Mouse (Mus musculus) NIH3T3 (cell line): ENCODE results near the gene Atp9a.
A peak's percentile ranks its signal among the peaks of the same experiment; 100 is the strongest.

Experiments used
- DNase-seq: peaks from one replicate; pipeline ENCODE4 v3.0.0-alpha.2; 2012; ENCODE audit warnings: low read depth

Gene Atp9a

GRCm38 (mm10) chr2:168681531-168681930, 60.7 kb downstream of the Atp9a start:
- no peak for DNase-seq

GRCm38 (mm10) chr2:168679381-168680199, 62.6 kb downstream of the Atp9a start:
- DNase-seq, result no peak

GRCm38 (mm10) chr2:168678662-168679294, 63.4 kb downstream of the Atp9a start:
- no peak for DNase-seq

GRCm38 (mm10) chr2:168677650-168678049, 64.6 kb downstream of the Atp9a start:
- DNase-seq, result no peak

DNA sequence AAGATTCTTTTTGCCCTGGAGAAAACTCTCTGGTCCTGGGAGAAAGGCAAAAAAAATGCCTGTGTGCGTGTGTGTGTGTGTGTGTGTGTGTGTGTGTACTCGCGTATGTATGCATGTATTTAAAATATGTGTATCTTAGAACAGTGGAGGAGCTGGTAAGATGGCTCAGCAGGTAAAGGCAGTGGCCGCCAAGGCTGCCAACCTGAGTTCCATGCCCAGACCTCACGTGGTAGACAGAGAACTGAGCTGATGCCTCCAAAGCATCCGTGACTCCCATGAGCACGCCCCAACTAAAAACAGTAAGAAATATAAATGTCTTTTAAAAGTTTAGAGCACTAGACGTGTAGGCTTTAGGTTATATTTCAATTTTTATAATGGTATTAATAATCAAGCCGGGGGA, 70.5 kb downstream of the Atp9a start:
- no peak for DNase-seq

DNA sequence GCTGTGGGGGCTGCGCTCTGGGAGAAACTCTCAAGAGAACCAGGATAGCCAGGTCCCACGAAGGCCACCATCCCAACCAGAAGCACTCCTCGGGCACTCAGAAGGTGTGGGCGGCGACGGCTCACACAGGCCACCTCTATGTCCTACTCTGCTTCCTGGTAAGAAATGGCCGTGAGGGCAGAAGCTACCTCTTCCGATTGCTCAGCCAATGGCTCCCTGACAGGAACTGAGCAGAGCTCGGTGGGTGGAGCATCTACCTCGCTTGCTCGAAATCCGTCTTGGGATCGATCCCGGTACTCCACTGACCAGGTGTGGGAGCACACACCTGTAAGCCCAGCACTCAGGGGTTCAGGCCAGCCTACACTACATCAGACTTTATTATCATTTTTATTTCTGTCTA, 72.0 kb downstream of the Atp9a start:
- DNase-seq, result no peak

DNA sequence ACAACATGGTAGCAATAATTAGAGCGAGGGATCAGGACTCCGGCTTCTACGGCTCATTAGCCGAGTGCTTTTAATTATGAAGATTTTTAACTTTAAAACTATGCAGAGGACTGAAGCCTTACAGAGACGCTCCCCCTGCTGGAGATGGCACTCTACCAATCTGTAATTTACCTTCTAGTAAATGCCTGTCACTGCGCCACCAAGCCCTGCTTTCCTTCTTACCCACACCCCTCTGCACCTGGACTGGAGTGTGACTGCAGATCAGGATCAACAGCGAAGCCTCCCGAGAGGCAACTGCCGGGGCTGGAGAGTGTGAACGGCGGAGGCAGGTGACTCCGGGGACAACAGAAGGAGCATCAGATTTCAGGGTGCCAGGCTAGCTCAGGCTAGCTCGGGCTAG, 72.4 kb downstream of the Atp9a start:
- peak; percentile 13 for DNase-seq

- no peak for DNase-seq
Observed at GRCm38 (mm10) chr2:168667745-168668144, 74.5 kb downstream of the Atp9a start.

DNA sequence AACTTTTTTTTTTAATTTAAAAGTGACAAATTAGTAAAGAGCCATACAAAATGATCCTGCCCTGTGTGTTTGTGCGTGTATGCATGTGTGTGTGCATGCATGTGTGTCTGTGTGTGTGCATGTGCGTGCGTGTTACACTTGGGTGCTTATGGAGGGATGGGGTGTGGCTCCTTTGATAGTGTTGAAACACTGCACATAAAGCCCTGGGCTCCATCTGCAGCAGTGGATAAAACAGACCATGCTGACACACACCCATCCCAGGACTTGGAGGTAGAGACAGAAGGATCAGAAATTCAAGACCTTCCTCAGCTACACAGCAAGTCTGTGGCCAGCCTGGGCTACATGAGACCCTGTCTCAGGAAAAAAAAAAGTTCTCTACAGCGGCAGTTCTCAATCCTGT, 76.5 kb downstream of the Atp9a start:
- no peak for DNase-seq

DNA sequence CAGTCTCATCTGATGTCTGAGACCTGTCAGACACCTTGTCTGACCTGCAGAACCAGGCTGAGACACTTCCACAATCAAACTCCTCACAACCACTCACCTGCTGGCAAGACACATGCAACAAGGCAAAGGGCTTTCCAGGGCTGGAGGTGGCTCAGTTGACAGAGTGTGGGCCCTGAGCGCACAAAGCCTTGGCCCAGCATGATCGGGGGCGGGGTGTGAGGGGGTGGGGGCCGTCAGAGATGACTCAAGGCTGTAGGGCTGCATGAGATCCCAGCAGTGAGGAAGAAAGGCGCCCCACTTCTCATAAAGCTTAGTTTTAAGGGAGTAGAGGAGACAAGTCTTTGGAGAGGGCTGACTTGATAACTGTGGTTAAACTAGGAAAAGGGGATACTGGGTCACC, 78.5 kb downstream of the Atp9a start:
- no peak for DNase-seq

- no peak for DNase-seq
Observed at GRCm38 (mm10) chr2:168663216-168663615, 79.0 kb downstream of the Atp9a start.

GRCm38 (mm10) chr2:168661802-168662201, 80.4 kb downstream of the Atp9a start:
- no peak for DNase-seq

GRCm38 (mm10) chr2:168660344-168660743, 81.9 kb downstream of the Atp9a start:
- peak; percentile 14 for DNase-seq

DNA sequence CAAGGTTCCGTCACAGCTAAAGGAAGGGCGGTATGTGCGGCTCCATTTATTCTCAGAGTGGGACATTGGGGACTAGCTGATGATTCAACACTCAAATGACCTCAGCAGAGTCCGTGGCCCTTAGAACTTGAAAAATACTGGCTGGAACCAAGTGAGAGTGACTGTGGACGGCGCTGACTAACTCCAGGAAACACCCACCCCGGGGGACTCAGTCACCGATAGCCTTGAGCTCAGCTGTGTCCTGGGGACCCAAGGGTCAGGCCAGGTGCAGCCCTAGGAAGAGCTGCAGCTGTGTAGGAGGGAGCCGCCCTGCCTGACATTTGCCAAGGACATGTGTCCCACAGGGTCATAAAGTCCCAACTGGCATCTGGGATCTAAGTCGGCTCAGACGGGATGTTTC, 83.7 kb downstream of the Atp9a start:
- no peak for DNase-seq

GRCm38 (mm10) chr2:168656569-168657308, 85.5 kb downstream of the Atp9a start:
- DNase-seq, result no peak

DNA sequence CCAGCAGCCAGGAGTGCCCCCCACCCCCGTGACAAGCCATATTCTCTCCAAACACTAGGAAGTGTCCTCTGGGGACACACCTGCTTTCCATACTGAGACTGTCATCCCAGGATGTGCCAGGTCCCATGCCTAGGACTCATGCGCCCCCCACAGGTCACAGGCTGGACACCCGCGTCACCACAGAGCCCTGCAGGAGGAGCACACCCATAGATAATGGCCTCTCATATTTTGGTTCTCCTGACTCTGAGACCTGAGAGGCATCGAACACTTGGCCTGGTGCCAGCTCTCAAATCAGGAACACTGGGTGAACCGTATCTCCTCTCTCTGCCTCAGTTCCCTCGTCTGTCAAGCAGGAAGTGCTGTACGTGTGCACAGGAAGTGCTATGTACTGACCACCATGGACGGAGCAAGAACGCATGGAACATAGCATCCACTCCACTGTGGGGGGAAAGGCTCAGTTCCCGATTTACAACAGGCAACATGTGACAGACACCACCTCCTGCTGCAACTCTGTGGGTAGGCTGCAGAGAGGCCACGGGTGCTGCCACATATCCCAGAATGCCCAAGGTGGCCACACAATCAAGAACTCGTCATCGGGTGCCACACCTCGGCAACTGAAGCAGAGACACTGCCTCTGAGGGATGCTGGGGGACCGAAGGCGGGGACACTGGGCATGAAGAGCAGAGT, 87.1 kb downstream of the Atp9a start:
- DNase-seq, result no peak

GRCm38 (mm10) chr2:168654482-168654881, 87.7 kb downstream of the Atp9a start:
- DNase-seq, result no peak

DNA sequence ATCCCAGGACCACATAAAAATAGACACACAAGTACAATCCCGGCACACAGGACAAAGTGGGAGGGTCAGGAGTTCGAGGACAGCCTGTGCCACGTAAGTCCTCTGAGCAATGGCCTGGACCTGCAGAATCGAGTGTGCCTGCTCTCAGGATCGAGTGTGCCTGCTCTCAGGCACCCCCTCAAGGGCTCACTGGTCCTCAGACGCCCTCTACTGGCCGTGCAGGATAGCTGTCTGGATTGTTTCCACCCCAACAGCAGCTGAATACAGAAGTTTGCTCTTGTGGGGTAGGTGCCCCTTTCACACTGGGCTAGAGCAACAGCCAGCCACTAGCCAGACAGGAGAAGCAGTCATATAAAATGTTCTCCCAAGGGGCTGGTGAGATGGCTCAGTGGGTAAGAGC, 90.5 kb downstream of the Atp9a start:
- peak; percentile 66 for DNase-seq

- DNase-seq, result peak; percentile 53
Observed at GRCm38 (mm10) chr2:168648171-168648570, 94.0 kb downstream of the Atp9a start.

DNA sequence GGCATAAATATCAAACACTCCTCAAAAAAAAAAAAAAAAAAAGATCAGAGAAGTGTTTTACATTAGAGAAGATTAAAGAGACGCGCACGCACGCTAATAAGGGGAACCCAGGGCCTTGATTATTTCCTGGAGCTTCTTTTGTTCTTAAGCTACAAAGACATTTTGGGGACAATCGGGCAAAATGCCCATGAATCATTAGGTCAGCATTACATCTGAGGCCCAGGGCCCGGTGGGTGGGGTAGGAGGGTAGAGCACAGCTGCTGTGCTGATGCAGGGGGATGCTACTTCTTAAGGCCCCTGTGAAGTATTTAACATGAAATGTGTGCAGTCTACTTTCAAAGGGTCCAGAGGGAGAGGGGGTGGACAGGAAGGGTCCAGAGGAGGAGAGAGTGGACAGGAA, 97.4 kb downstream of the Atp9a start:
- no peak for DNase-seq

DNA sequence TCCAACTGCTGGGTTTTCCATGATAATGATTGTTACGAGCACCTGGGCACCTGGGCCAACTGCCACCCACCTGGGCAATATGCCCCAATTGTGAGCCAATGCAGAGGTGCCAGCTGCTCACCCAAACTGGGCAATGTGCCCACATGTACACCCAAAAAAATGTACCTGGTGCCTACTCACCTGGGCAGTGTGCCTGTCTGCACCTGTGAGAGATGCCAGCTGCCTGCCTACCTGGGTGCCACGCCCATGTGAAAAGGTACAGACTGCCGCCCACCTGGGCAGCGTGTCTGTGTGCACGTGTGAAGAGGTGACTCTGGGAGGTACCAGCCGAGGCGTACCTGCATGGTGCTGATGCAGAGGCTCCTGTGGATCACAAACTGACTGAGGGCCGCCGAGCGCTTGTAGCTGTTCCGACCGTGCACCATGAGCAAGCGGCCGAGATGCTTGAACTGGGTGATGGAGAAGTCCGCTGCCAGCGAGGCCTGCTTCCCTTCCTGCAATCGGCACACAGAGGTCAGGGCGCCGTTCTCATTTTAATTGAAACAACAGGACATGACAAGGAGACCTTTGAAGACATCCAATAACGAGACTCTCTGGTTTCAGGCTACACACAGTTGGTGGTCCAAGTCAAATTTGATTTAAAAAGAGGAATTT, 98.6 kb downstream of the Atp9a start:
- DNase-seq, result no peak

DNA sequence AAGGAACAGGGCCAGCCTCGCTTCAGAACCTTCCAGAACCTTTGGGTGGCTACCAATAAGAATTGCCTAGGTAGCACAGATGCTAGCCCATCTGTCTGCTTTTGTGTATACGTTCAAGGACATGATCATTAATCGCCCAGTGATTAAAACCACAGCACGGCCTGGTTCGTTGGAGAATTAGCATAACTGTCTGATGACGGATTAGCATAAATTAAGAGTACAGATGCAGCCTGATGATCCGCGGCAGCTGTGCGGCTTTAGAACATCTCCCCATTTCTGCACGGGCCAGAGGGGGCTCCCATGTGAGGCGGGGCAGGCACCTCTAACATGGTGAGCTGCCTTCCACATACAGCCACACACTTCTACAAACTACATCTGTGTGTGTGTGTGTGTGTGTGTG, 100.0 kb downstream of the Atp9a start:
- DNase-seq, result no peak
